In genomic region chr12:103306224-103306623, GRCm38 (mm10) we compare ENCODE assay signal across 8 mouse cellular contexts. TPM values are rescaled to one million over a fixed set of nuclear protein-coding genes. Genes with fewer than 3 reads are reported as not detected.
DNase-seq lines count a peak whose midpoint lies in the region.

No protein-coding gene starts in this region.

- peak; percentile 45 to 81 for DNase-seq in adrenal gland, adult (ENCODE audit: inconsistent age in 2 of 2, low spot score in 1 of 2)
- DNase-seq in adrenal gland, postnatal 25 days, result no peak
- DNase-seq in kidney, adult 9 months, result peak; percentile 54
- no peak for DNase-seq in kidney, postnatal 14 days
- peak; percentile 17 for DNase-seq in adipocyte (ENCODE audit: low spot score)
- peak; percentile 33 to 52 for DNase-seq in kidney, postnatal 4 days
- no peak for DNase-seq in gastrocnemius, postnatal 25 days
- DNase-seq in right cerebral cortex, adult 18-20 months, result no peak

RNA-seq across cellular contexts. Expression of gene Fam181a, which starts 4.6 kb away (rescaled TPM):
- not detected in 2 replicates for total RNA-seq in adrenal gland, postnatal 25 days (2021)
- not detected for total RNA-seq in gastrocnemius, postnatal 25 days (2021)

RNA-seq across cellular contexts. Expression of gene Asb2, which starts 49.6 kb away (rescaled TPM):
- total RNA-seq in adrenal gland, postnatal 25 days (2021), result 0.85 and 1.4 TPM in 2 replicates
- total RNA-seq in gastrocnemius, postnatal 25 days (2021), result 100 to 1,000 TPM; 196 to 518 TPM

Comparison
In these comparisons a context has a peak if more than half of its experiments do, and no peak if none do; other contexts are left out.
1. DNase-seq: peak in adrenal gland, adult (2 of 2), kidney, adult 9 months (single experiment), adipocyte (single experiment) and kidney, postnatal 4 days (2 of 2); none in adrenal gland, postnatal 25 days (single experiment), kidney, postnatal 14 days (single experiment), gastrocnemius, postnatal 25 days (single experiment) and right cerebral cortex, adult 18-20 months (single experiment).
2. RNA of gene Asb2, which starts 49.6 kb away (total RNA-seq): 196 to 518 TPM in gastrocnemius, postnatal 25 days; 0.85 to 1.4 TPM in adrenal gland, postnatal 25 days; every median in the first group is over 10 times any median in the second.